Mouse (Mus musculus): ENCODE measurements around the gene Rnft1. TPM values are rescaled to one million over a fixed set of nuclear protein-coding genes. Genes with fewer than 3 reads are reported as not detected.

Gene Rnft1
- 50.1 TPM for polyA plus RNA-seq (2017; shearing (Covaris generic))

GRCm38 (mm10) chr11:86484101-86484868, at the start of gene Rnft1:
Rnft1 (plus strand) TSS chr11:86484657.

GRCm38 (mm10) chr11:86544639-86545299, 60.3 kb downstream of the Rnft1 start, which contains the start of the genes Rps6kb1 and Tubd1:
Rps6kb1 (minus strand) TSS chr11:86544805.
Tubd1 (plus strand) TSS chr11:86544991.

Other genes starting within 250 kb of the Rnft1 start
- 15.3 TPM for gene Ints2, start 227.1 kb upstream of the Rnft1 start, polyA plus RNA-seq (2017; shearing (Covaris generic))
- gene Med13, start 127.1 kb upstream of the Rnft1 start, polyA plus RNA-seq (2017; shearing (Covaris generic)), result 26.1 TPM
- gene Rps6kb1, start 60.1 kb downstream of the Rnft1 start, polyA plus RNA-seq (2017; shearing (Covaris generic)), result 82.3 TPM
- 4.4 TPM for gene Tubd1, start 60.3 kb downstream of the Rnft1 start, polyA plus RNA-seq (2017; shearing (Covaris generic))
- gene Vmp1, start 199.2 kb downstream of the Rnft1 start, polyA plus RNA-seq (2017; shearing (Covaris generic)), result 275 TPM
- gene Ptrh2, start 199.3 kb downstream of the Rnft1 start, polyA plus RNA-seq (2017; shearing (Covaris generic)), result 5.0 TPM

Data from effector memory CD4-positive, alpha-beta T cell, adult 7 months (primary cell).